Mouse (Mus musculus): ENCODE results near the gene Gzma.

Gene Gzma

GRCm38 (mm10) chr13:113046211-113046883, 54.4 kb downstream of the Gzma start, which contains the start of gene Gpx8:
Gene Gpx8, minus strand, starts transcription at chr13:113046410.
- DNase-seq (ENCODE audit: low read depth): no peak

- no peak for DNase-seq (ENCODE audit: low read depth)
These were observed 55.2 kb downstream of the Gzma start for GRCm38 (mm10) chr13:113045458-113046110.

- DNase-seq (ENCODE audit: low read depth): no peak
These were observed 55.9 kb downstream of the Gzma start for GRCm38 (mm10) chr13:113044876-113045275.
